In genomic region chr2:30056736-30057135, GRCm38 (mm10) we compare ENCODE assay signal across 23 mouse cellular contexts. TPM values are rescaled to one million over a fixed set of nuclear protein-coding genes. Genes with fewer than 3 reads are reported as not detected.
A peak's percentile ranks its signal among the peaks of the same experiment; 100 is the strongest.
DNase-seq lines count a peak whose midpoint lies in the region; TF ChIP-seq lines count a peak whose summit lies in the region.
"Had no signal": no experiment of that assay in that cellular context is flagged by ENCODE, and none has a peak within 500 bp of the region (broad histone marks: within the 10 kb centered on the region; RNA-seq: fewer than 3 reads in every experiment).

No protein-coding gene starts in this region.

- peak; percentile 51 for DNase-seq in adrenal gland, adult 8-10 months
- no peak for DNase-seq in adrenal gland, postnatal 25 days
- peak; percentile 59 for DNase-seq in R1 (ENCODE audit: low read depth, low spot score)
- peak; percentile 52 to 66 for DNase-seq in adrenal gland, postnatal 36 days
- DNase-seq in gastrocnemius, adult 18-20 months (ENCODE audit: low spot score): no peak
- no peak for DNase-seq in right cerebral cortex, adult 18-20 months
- DNase-seq: cerebellum, adult 11-12 months; cerebellum, adult 9-10 months; cerebellum, postnatal 14 days; gastrocnemius, postnatal 25 days; heart, adult 18-20 months; heart, postnatal 10 days; heart, postnatal 36 days; kidney, adult 18-20 months; kidney, adult 9 months had no signal

- no peak overlapping the region for H3K4me3 ChIP-seq in ES-Bruce4 (ENCODE audit: low read depth, low read length)
- H3K4me3 ChIP-seq: forebrain, embryonic 13.5 days; heart, embryonic 12.5 days; heart, embryonic 15.5 days; hindbrain, embryonic 10.5 days; hindbrain, embryonic 13.5 days; intestine, embryonic 15.5 days had no signal

- TF ChIP-seq EP300 in ES-Bruce4 (IDR thresholded peaks at IDR 0.05; ENCODE audit: insufficient read depth, low read depth, low read length): no peak

- no peaks in the 10 kb centered on the region for H3K27me3 ChIP-seq in ES-Bruce4 (ENCODE audit: control insufficient read depth, insufficient read depth, low read length, poor library complexity, severe bottlenecking)
- H3K27me3 ChIP-seq: heart, embryonic 12.5 days; intestine, embryonic 15.5 days had no signal

- no peaks in the 10 kb centered on the region for H3K4me1 ChIP-seq in ES-Bruce4 (ENCODE audit: control insufficient read depth, insufficient read depth, low read length)

- H3K27ac ChIP-seq in ES-Bruce4 (ENCODE audit: insufficient read depth, low read length): peak overlapping the region; percentile 55; the same call in 1 of the 2 replicates
- H3K27ac ChIP-seq: forebrain, embryonic 10.5 days; forebrain, embryonic 13.5 days; heart, embryonic 15.5 days; hindbrain, embryonic 13.5 days; intestine, embryonic 15.5 days had no signal

- H3K9me3 ChIP-seq in ES-Bruce4 (replicated peaks; ENCODE audit: control insufficient read depth, insufficient read depth, low read length, poor library complexity, severe bottlenecking): no peaks in the 10 kb centered on the region
- H3K9me3 ChIP-seq: forebrain, embryonic 10.5 days; forebrain, embryonic 13.5 days; heart, embryonic 12.5 days; heart, embryonic 15.5 days; hindbrain, embryonic 10.5 days; hindbrain, embryonic 13.5 days; intestine, embryonic 15.5 days had no signal

- H3K9ac ChIP-seq in ES-Bruce4 (ENCODE audit: low read depth, poor library complexity, severe bottlenecking): no peak overlapping the region
- H3K9ac ChIP-seq: forebrain, embryonic 13.5 days; heart, embryonic 12.5 days; heart, embryonic 15.5 days; hindbrain, embryonic 13.5 days; intestine, embryonic 15.5 days had no signal

- TF ChIP-seq CTCF in ES-Bruce4 (IDR thresholded peaks at IDR 0.05; ENCODE audit: low read depth, low read length): no peak

- TF ChIP-seq POLR2A in ES-Bruce4 (IDR thresholded peaks at IDR 0.05; ENCODE audit: insufficient read depth, low read length): no peak

- H3K36me3 ChIP-seq in ES-Bruce4 (ENCODE audit: control insufficient read depth, insufficient read depth, low read length, poor library complexity, severe bottlenecking): no peaks in the 10 kb centered on the region
- H3K36me3 ChIP-seq: forebrain, embryonic 10.5 days; heart, embryonic 12.5 days; heart, embryonic 15.5 days; hindbrain, embryonic 10.5 days; hindbrain, embryonic 13.5 days; intestine, embryonic 15.5 days had no signal

RNA-seq across cellular contexts. Expression of gene Set, which starts 0.4 kb away (rescaled TPM):
- 100 to 1,000 TPM; 205 to 257 (median 225) TPM for total RNA-seq in adrenal gland, adult 8-10 months (2022)
- total RNA-seq in adrenal gland, postnatal 25 days (2021): 244 and 253 TPM in 2 replicates
- polyA plus RNA-seq in ES-Bruce4 (2011; ENCODE audit: insufficient read depth, insufficient read length, low read depth, missing spikeins): 1,058 and 1,233 TPM in 2 replicates
- 100 to 1,000 TPM; 255 to 277 TPM for total RNA-seq in adrenal gland, postnatal 36 days (2021)
- 100 to 1,000 TPM in 1 of 2 experiments, 10 to 100 TPM in 1; 87.1 to 104 TPM for total RNA-seq in gastrocnemius, adult 18-20 months (2021)

RNA-seq across cellular contexts. Expression of gene Wdr34, which starts 8.1 kb away (rescaled TPM):
- total RNA-seq in adrenal gland, adult 8-10 months (2022): 10 to 100 TPM; 19.5 to 31.7 (median 26.6) TPM
- 18.5 and 26.6 TPM in 2 replicates for total RNA-seq in adrenal gland, postnatal 25 days (2021)
- polyA plus RNA-seq in ES-Bruce4 (2011; ENCODE audit: insufficient read depth, insufficient read length, low read depth, missing spikeins): 20.6 and 22.2 TPM in 2 replicates
- 10 to 100 TPM; 15.8 to 20.9 TPM for total RNA-seq in adrenal gland, postnatal 36 days (2021)
- total RNA-seq in gastrocnemius, adult 18-20 months (2021): 1 to 10 TPM; 3.6 to 4.3 TPM

RNA-seq across cellular contexts. Expression of gene Pkn3, which starts 20.7 kb away (rescaled TPM):
- total RNA-seq in adrenal gland, adult 8-10 months (2022): 1 to 10 TPM; 4.8 to 6.6 (median 5.8) TPM
- total RNA-seq in adrenal gland, postnatal 25 days (2021): 7.6 and 8.6 TPM in 2 replicates
- polyA plus RNA-seq in ES-Bruce4 (2011; ENCODE audit: insufficient read depth, insufficient read length, low read depth, missing spikeins): 15.2 and 17.2 TPM in 2 replicates
- 1 to 10 TPM; 5.5 to 6.3 TPM for total RNA-seq in adrenal gland, postnatal 36 days (2021)
- 1 to 10 TPM; 2.5 to 3.9 TPM for total RNA-seq in gastrocnemius, adult 18-20 months (2021)

RNA-seq across cellular contexts. Expression of gene Zdhhc12, which starts 36.7 kb away (rescaled TPM):
- 10 to 100 TPM; 16.4 to 23.9 (median 17.6) TPM for total RNA-seq in adrenal gland, adult 8-10 months (2022)
- 26.0 and 27.4 TPM in 2 replicates for total RNA-seq in adrenal gland, postnatal 25 days (2021)
- 39.0 and 41.2 TPM in 2 replicates for polyA plus RNA-seq in ES-Bruce4 (2011; ENCODE audit: insufficient read depth, insufficient read length, low read depth, missing spikeins)
- 10 to 100 TPM; 16.2 to 25.8 TPM for total RNA-seq in adrenal gland, postnatal 36 days (2021)
- 1 to 10 TPM; 2.1 to 2.8 TPM for total RNA-seq in gastrocnemius, adult 18-20 months (2021)

Comparison
In these comparisons a context has a peak if more than half of its experiments do, and no peak if none do; other contexts are left out.
1. DNase-seq: peak in adrenal gland, adult 8-10 months (single experiment), R1 (single experiment) and adrenal gland, postnatal 36 days (2 of 2); none in adrenal gland, postnatal 25 days (single experiment), gastrocnemius, adult 18-20 months (single experiment) and right cerebral cortex, adult 18-20 months (single experiment).